16 mouse cellular contexts compared by ENCODE assay signal in genomic region chr4:137877432-137877881, GRCm38 (mm10). TPM values are rescaled to one million over a fixed set of nuclear protein-coding genes. Genes with fewer than 3 reads are reported as not detected.
A peak's percentile ranks its signal among the peaks of the same experiment; 100 is the strongest.
DNase-seq lines count a peak whose midpoint lies in the region; ATAC-seq and TF ChIP-seq lines count a peak whose summit lies in the region.
"Had no signal": no experiment of that assay in that cellular context is flagged by ENCODE, and none has a peak within 500 bp of the region (broad histone marks: within the 10 kb centered on the region; RNA-seq: fewer than 3 reads in every experiment).

No protein-coding gene starts in this region.

- no peaks in the 10 kb centered on the region for H3K9me3 ChIP-seq in intestine, embryonic 16.5 days (ENCODE audit: control insufficient read depth, low read length)
- H3K9me3 ChIP-seq in intestine, postnatal 0 days (ENCODE audit: control insufficient read depth), result no peaks in the 10 kb centered on the region
- no peaks in the 10 kb centered on the region for H3K9me3 ChIP-seq in embryonic facial prominence, embryonic 10.5 days
- no peaks in the 10 kb centered on the region for H3K9me3 ChIP-seq in limb, embryonic 13.5 days
- H3K9me3 ChIP-seq: heart, embryonic 13.5 days; megakaryocyte, embryonic 14.5 days had no signal

- intact Hi-C loops in heart, postnatal 36 days (cut with DNase I), result no loop called here

- no peaks in the 10 kb centered on the region for H3K36me3 ChIP-seq in intestine, embryonic 16.5 days (ENCODE audit: control insufficient read depth, insufficient read depth, low read length)
- no peaks in the 10 kb centered on the region; the same call in 1 of the 2 replicates for H3K36me3 ChIP-seq in intestine, postnatal 0 days (ENCODE audit: control insufficient read depth, insufficient read depth)
- H3K36me3 ChIP-seq in embryonic facial prominence, embryonic 10.5 days (replicated peaks), result peaks cover 11% of the 10 kb centered on the region
- H3K36me3 ChIP-seq in limb, embryonic 13.5 days, result peaks cover 3% of the 10 kb centered on the region; the same call in 1 of the 2 replicates
- H3K36me3 ChIP-seq: heart, embryonic 13.5 days had no signal

- peak; percentile 82 for DNase-seq in embryonic facial prominence, embryonic 10.5 days (ENCODE audit: low spot score)
- DNase-seq in frontal cortex, postnatal 10 days (ENCODE audit: low spot score in 2 of 2), result no peak
- DNase-seq in heart, postnatal 36 days, result no peak
- DNase-seq in thymus, postnatal 10 days (ENCODE audit: low spot score in 2 of 2), result no peak
- DNase-seq: adrenal gland, postnatal 14 days; gastrocnemius, postnatal 25 days; layer of hippocampus, adult 9-11 months had no signal

- ATAC-seq in intestine, embryonic 16.5 days, result no peak
- no peak for ATAC-seq in intestine, postnatal 0 days
- peak; percentile 30; the same call in 1 of the 2 replicates for ATAC-seq in limb, embryonic 13.5 days (ENCODE audit: low FRiP score, low read depth)
- ATAC-seq: forebrain, embryonic 16.5 days; Patski had no signal

- H3K27ac ChIP-seq in intestine, embryonic 16.5 days (ENCODE audit: low read length), result no peak overlapping the region
- no peak overlapping the region for H3K27ac ChIP-seq in intestine, postnatal 0 days (ENCODE audit: low read depth, low read length)
- H3K27ac ChIP-seq in embryonic facial prominence, embryonic 10.5 days (replicated peaks), result peak overlapping the region; percentile 79
- peak overlapping the region; percentile 12 for H3K27ac ChIP-seq in limb, embryonic 13.5 days
- H3K27ac ChIP-seq: heart, embryonic 13.5 days; kidney, postnatal 0 days had no signal

- H3K4me1 ChIP-seq in intestine, embryonic 16.5 days (ENCODE audit: control insufficient read depth, insufficient read depth, low read length), result peaks cover 30% of the 10 kb centered on the region
- H3K4me1 ChIP-seq in intestine, postnatal 0 days (replicated peaks; ENCODE audit: control insufficient read depth, insufficient read depth, low read length), result no peaks in the 10 kb centered on the region
- peaks cover 80% of the 10 kb centered on the region for H3K4me1 ChIP-seq in embryonic facial prominence, embryonic 10.5 days
- peaks cover 65% of the 10 kb centered on the region for H3K4me1 ChIP-seq in limb, embryonic 13.5 days

- no peak overlapping the region for H3K4me3 ChIP-seq in intestine, embryonic 16.5 days (ENCODE audit: low read length)
- no peak overlapping the region for H3K4me3 ChIP-seq in intestine, postnatal 0 days (ENCODE audit: low read depth, low read length)
- no peak overlapping the region for H3K4me3 ChIP-seq in embryonic facial prominence, embryonic 10.5 days
- H3K4me3 ChIP-seq in limb, embryonic 13.5 days, result no peak overlapping the region
- H3K4me3 ChIP-seq: heart, embryonic 13.5 days; megakaryocyte, embryonic 14.5 days; myocyte had no signal

- H3K27me3 ChIP-seq in intestine, embryonic 16.5 days (replicated peaks; ENCODE audit: control insufficient read depth, insufficient read depth, low read length), result no peaks in the 10 kb centered on the region
- no peaks in the 10 kb centered on the region for H3K27me3 ChIP-seq in intestine, postnatal 0 days (replicated peaks; ENCODE audit: control insufficient read depth, insufficient read depth, low read length)
- H3K27me3 ChIP-seq in embryonic facial prominence, embryonic 10.5 days (replicated peaks; ENCODE audit: low read depth, poor library complexity, severe bottlenecking), result no peaks in the 10 kb centered on the region
- H3K27me3 ChIP-seq in limb, embryonic 13.5 days, result no peaks in the 10 kb centered on the region
- H3K27me3 ChIP-seq: heart, embryonic 13.5 days; Patski had no signal

- no peak for TF ChIP-seq CTCF in intestine, postnatal 0 days (IDR thresholded peaks at IDR 0.05; ENCODE audit: low read depth)

- H3K4me2 ChIP-seq in intestine, embryonic 16.5 days (ENCODE audit: low read depth, low read length), result no peak overlapping the region
- H3K4me2 ChIP-seq in intestine, postnatal 0 days (replicated peaks; ENCODE audit: low read depth), result no peak overlapping the region
- 0 out of 2 replicates have a peak overlapping the region, but pooled peaks have one; percentile 7 for H3K4me2 ChIP-seq in limb, embryonic 13.5 days (replicated peaks)
- H3K4me2 ChIP-seq: heart, embryonic 13.5 days had no signal

- 39% methylated on average over 4 of the region's 4 CpGs for WGBS in intestine, embryonic 16.5 days
- 60% methylated on average over 4 of the region's 4 CpGs for WGBS in intestine, postnatal 0 days
- WGBS in embryonic facial prominence, embryonic 10.5 days, result 2% methylated on average over 4 of the region's 4 CpGs
- WGBS in limb, embryonic 13.5 days, result 6% methylated on average over 4 of the region's 4 CpGs

- H3K9ac ChIP-seq in intestine, embryonic 16.5 days (ENCODE audit: low read depth, low read length), result 0 out of 2 replicates have a peak overlapping the region, but pooled peaks have one; percentile 6
- H3K9ac ChIP-seq in intestine, postnatal 0 days (ENCODE audit: low read depth, low read length), result no peak overlapping the region
- peak overlapping the region; percentile 31; the same call in 1 of the 2 replicates for H3K9ac ChIP-seq in limb, embryonic 13.5 days

RNA-seq across cellular contexts. Expression of gene Ece1, which starts 15.4 kb away (rescaled TPM):
- 56.0 and 63.0 TPM in 2 replicates for polyA plus RNA-seq in intestine, embryonic 16.5 days (2015; fragmentation: Nextera tagmentation; extraction: Ambion mirVana)
- 44.9 and 49.1 TPM in 2 replicates for polyA plus RNA-seq in intestine, postnatal 0 days (2015; fragmentation: Nextera tagmentation; extraction: Ambion mirVana)
- polyA plus RNA-seq in embryonic facial prominence, embryonic 10.5 days (2016; fragmentation: Nextera tagmentation; extraction: Ambion mirVana), result 46.6 and 54.5 TPM in 2 replicates
- 29.2 and 31.4 TPM in 2 replicates for polyA plus RNA-seq in limb, embryonic 13.5 days (2015; fragmentation: Nextera tagmentation; extraction: Ambion mirVana)
- total RNA-seq in heart, postnatal 36 days (2021), result 100 to 1,000 TPM; 113 to 115 TPM

Comparison
In these comparisons a context has a peak if more than half of its experiments do, and no peak if none do; other contexts are left out.
1. H3K27ac ChIP-seq: peak in embryonic facial prominence, embryonic 10.5 days (single experiment) and limb, embryonic 13.5 days (single experiment); none in intestine, embryonic 16.5 days (single experiment) and intestine, postnatal 0 days (single experiment).